Mouse (Mus musculus) cerebellum, postnatal 10 days (tissue): ENCODE measurements around the gene Zfp949.

Source experiments
- DNase-seq, 2 experiments: peaks; one replicate each; pipeline ENCODE4 v3.0.0; 2021; ENCODE audit warnings: mixed read lengths in 2 of 2

The Zfp949 gene

GRCm38 (mm10) chr9:88547851-88548613 lies at the start of gene Zfp949:
Zfp949 (plus strand) TSS chr9:88548020.
- peak; percentile 82 to 85 for DNase-seq

GRCm38 (mm10) chr9:88500112-88500511 lies 47.7 kb upstream of the Zfp949 start:
- no peak for DNase-seq

- DNase-seq, result no peak
Observed at GRCm38 (mm10) chr9:88501846-88502245, 46.0 kb upstream of the Zfp949 start.

GRCm38 (mm10) chr9:88515546-88515945 lies 32.3 kb upstream of the Zfp949 start:
- no peak for DNase-seq

- DNase-seq, result no peak
Observed at GRCm38 (mm10) chr9:88516361-88516995, 31.3 kb upstream of the Zfp949 start.

GRCm38 (mm10) chr9:88519390-88520121 lies 28.3 kb upstream of the Zfp949 start:
- no peak for DNase-seq

- no peak for DNase-seq
Observed at GRCm38 (mm10) chr9:88520122-88520848, 27.5 kb upstream of the Zfp949 start.

- no peak for DNase-seq
Observed at GRCm38 (mm10) chr9:88520849-88521483, 26.9 kb upstream of the Zfp949 start.

GRCm38 (mm10) chr9:88521961-88522568 lies 25.8 kb upstream of the Zfp949 start:
- peak in 1 of 2 experiments; percentile 26 for DNase-seq

GRCm38 (mm10) chr9:88522569-88523334 lies 25.1 kb upstream of the Zfp949 start:
- peak; percentile 99 for DNase-seq

- no peak for DNase-seq
Observed at GRCm38 (mm10) chr9:88523335-88523668, 24.5 kb upstream of the Zfp949 start.

GRCm38 (mm10) chr9:88524367-88524766 lies 23.5 kb upstream of the Zfp949 start:
- DNase-seq, result peak in 1 of 2 experiments; percentile 15

- DNase-seq, result no peak
Observed at GRCm38 (mm10) chr9:88524796-88525195, 23.0 kb upstream of the Zfp949 start.

GRCm38 (mm10) chr9:88525341-88525740 lies 22.5 kb upstream of the Zfp949 start:
- DNase-seq, result no peak

- DNase-seq, result no peak
Observed at GRCm38 (mm10) chr9:88527956-88528355, 19.9 kb upstream of the Zfp949 start.

GRCm38 (mm10) chr9:88528736-88529135 lies 19.1 kb upstream of the Zfp949 start:
- no peak for DNase-seq

- DNase-seq, result no peak
Observed at GRCm38 (mm10) chr9:88529571-88529970, 18.2 kb upstream of the Zfp949 start.

GRCm38 (mm10) chr9:88529979-88530580 lies 17.7 kb upstream of the Zfp949 start:
- DNase-seq, result no peak

- no peak for DNase-seq
Observed at GRCm38 (mm10) chr9:88534093-88534492, 13.7 kb upstream of the Zfp949 start.

- no peak for DNase-seq
Observed at GRCm38 (mm10) chr9:88539546-88540224, 8.1 kb upstream of the Zfp949 start.
